Mouse (Mus musculus): ENCODE data around the gene Pstk.
"Not testable (repeated sequence)": the region's sequence is repeated elsewhere in the genome, so short reads cannot be mapped to it uniquely, and the experiment has no call there.

Pstk gene

DNA sequence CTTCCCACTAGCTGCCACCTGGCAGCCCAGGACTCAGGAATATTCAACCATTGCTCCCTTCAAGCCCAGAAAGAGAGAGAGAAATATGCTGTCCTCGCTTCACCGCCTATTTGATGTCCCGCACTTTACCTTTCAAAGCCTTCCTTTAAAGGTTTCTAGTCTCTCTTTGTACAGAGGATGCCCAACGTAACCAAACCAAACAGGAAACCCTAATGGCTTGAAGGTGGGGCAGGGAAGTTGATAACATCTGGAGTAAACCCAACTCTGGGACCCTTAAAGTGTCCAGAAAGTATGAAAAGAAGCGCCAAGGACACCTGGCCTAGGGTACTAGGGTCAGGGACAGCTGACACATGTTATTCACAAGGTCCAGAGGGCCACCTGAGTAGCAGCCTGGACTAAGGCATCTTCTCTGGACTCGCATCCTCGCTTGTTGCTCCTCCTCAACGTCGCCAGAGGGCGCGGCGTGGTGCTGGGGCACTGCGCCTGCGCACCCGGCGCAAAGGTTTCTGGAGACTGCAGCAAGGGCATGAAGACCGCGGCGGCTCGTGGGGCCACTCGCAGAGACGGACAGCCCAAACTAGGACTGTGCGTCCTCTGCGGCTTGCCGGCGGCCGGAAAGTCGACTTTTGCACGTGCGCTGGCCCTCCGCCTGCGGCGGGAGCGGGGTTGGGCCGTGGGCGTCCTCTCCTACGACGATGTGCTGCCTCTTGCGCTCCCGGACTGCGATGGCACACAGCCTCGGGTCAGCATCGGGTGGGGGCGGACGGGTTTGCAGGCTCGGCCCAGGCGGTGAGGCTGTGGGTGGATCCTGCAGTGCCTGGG lies at the start of gene Pstk:
Gene Pstk (plus strand): TSS at position 494 of the 822 bp plus-strand sequence.
- DNase-seq (ENCODE audit: low read depth): peak; percentile 92

DNA sequence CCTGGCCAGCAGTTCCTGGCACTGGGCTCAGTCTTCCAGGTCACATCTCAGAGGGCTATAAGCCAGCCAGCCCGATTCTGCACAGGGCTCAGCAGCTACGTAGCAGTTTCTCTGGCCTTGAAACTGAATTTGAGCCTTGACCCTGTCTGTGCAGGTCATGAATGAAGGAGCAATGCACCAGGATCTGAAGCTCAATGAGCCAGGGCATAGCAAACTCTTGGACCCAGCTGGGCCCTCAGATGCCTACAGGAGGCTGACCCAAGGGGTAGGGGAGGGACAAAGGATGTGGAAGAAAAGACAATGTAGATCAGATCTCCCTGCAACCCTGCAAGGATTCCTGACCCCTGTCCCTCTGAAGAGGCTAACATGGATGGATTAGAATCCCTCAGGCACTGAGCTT lies 48.7 kb upstream of the Pstk start, which contains the start of gene Cuzd1:
Gene Cuzd1 (minus strand): TSS at position 101 of the 400 bp plus-strand sequence.
- no peak for DNase-seq (ENCODE audit: low read depth)

DNA sequence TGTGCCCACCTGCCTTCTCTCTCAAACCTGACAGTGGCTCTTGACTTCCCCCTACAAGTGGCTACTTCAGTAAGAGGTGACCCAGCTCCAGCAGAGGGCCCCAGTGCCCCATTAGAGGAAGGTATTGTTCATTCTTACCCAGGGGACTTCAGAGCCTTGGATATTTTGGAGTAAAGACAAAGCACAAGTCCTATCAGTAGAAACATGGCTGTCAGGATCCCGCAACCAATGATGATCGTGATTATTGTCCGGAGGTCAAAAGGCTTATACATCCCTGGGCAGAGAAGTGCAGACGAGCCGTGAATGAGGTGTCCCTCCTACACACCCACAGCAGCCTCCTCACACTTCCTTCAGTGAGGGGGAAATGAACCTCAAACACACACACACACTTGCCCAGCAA lies 43.9 kb upstream of the Pstk start:
- DNase-seq (ENCODE audit: low read depth): peak; percentile 23

DNA sequence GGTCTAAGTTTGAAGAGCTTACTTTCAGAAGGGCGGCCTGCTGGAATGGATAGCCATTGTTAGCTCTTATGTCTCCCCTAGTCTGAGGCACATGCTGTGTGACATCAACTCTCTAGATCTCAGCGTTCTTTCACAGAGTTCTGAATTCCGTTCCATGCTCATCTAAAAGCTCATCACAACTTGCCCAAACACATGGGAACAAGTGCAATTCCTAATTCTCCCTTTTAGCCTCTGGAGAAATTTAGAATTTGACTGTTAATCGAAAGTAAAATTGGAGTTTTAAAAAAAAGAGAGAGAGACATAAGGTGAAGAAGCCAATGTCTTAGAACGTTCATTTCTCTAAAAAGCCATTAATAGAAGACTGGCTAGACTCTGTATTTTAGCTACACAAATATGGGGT lies 41.5 kb upstream of the Pstk start, which contains the start of gene Fam24b:
Gene Fam24b (minus strand): TSS at position 101 of the 400 bp plus-strand sequence.
- DNase-seq (ENCODE audit: low read depth): no peak

DNA sequence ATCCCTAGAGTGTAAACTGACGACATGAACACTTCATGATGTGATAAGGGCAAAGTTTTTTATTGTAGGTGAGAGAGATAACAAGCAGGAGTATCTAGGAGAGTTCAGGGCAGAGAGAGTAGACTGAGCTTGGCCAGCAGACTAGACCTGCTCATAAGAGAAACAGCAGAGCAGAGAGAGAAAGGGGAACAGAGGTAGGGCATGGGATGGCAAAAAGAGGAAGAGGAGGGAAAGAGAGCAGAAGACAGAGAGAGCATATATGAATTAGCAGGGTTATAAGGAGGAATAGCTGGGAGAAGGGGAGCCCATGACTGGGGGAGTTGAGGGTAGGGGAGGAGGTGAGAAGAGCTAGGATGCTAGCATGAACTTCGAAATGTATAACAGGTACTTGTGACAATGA lies 39.3 kb upstream of the Pstk start:
- DNase-seq (ENCODE audit: low read depth): no peak

DNA sequence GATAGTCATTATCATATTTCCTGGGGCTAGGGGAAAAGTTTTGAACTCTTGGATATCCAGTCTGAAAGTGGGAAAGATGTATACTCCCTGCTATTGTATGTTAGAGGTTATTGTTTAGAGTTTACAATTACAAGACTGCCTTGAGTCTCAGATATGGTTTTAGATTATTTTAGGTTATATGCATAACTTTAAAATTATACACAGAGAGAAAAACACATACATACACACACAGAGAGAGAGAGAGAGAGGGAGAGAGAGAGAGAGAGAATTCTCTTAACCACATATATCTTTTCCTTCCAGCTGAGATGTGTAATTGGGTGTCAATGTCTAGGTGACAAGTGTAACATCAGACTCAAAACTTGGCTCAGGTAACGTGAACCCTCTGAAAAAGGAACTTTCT lies 37.4 kb upstream of the Pstk start, which contains the start of gene Fam24a:
Gene Fam24a (plus strand): TSS at position 301 of the 400 bp plus-strand sequence.
- DNase-seq (ENCODE audit: low read depth): no peak

DNA sequence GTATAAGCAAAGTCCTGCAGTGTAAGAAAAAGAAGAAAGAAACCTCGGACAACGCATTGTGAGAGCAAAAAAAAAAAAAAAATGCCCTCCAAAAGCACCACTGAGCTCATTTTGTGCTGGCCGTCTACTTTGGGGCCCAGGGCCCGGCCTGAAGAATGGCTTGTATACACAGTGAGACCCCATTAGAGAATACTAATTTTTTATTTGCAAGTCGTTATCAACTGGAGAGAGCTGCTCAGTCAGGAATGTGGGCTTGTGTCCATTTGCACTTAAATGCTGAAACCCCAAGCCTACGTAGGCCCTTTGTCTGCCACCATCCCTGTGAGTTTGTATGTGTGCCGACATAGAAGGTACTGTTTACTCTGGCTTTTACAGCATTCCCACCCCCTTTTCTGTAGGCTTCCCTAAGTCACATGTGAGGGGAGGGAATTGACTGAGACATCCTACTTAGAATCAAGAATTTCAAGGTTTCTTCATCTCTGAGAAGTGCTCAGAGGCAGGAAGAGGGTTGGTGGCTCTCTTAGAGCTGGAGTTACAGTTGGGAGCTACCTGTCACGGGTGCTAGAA lies 33.4 kb upstream of the Pstk start:
- DNase-seq (ENCODE audit: low read depth): no peak

DNA sequence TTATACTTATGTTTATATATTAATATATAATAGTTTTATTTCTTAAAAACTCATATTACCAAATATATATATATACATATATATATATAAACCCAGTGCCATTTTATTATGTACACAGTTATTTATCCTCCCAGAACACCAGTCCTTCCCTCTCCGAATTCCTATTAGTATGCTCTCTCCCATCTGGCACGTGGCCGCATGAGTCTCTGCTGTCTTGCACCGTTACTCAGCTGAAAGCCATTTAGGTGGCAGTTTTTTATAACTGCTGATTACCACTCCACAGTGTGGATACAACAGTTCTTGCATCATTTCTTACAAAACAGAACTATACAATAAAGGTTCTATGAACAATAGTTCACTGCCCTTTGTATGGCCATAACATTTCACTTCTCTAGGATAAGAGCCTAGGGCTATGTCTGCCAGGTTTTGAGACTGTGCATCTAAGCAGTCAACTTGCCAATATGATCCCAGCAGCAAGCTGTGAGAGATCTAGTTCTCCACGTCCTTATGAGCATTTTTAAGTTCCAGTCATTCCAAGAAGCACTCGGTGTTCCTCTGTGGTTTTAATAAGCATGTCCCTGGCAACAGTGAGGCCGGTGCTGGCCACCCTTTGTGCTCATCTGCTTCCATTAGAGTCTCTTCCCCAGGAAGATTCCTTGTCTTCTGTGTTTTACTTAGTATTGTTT lies 24.9 kb upstream of the Pstk start:
- DNase-seq (ENCODE audit: low read depth): no peak

DNA sequence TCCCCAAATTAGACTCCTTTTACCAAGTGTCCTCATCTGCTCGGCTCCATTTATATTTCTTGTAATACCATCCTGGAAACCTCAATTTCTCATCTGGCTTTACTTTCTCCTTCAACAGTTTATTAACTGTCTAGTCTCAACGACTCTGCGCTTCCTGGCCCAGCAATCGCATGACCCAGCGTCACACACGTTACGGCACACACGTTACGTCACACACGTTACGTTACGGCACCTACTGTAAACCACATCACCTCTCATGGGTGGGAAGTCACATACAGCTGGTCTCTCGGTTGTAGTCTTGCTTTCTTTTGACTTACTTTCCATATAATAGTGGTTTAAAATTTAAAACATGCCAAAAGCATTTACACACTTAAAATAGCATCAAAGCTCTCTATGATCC lies 14.8 kb upstream of the Pstk start:
- peak; percentile 10 for DNase-seq (ENCODE audit: low read depth)

DNA sequence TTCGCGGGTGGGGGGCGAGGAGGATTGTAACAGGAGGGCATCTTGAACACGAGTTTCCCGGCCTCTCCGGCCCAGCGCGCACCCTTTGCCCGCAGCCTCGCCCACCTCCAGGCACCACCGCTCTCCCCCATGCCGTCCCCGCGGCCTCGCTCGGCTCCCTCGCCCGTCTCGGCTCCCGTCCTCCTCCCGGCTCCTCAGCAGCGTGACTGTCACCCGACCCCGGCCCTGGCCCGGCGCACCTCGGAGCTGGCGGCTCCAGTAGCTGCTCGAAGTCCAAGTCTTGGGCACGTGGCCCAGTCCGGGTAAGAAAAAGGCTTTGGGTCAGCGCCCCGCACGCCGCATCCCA lies 8.7 kb upstream of the Pstk start:
- DNase-seq (ENCODE audit: low read depth): no peak

DNA sequence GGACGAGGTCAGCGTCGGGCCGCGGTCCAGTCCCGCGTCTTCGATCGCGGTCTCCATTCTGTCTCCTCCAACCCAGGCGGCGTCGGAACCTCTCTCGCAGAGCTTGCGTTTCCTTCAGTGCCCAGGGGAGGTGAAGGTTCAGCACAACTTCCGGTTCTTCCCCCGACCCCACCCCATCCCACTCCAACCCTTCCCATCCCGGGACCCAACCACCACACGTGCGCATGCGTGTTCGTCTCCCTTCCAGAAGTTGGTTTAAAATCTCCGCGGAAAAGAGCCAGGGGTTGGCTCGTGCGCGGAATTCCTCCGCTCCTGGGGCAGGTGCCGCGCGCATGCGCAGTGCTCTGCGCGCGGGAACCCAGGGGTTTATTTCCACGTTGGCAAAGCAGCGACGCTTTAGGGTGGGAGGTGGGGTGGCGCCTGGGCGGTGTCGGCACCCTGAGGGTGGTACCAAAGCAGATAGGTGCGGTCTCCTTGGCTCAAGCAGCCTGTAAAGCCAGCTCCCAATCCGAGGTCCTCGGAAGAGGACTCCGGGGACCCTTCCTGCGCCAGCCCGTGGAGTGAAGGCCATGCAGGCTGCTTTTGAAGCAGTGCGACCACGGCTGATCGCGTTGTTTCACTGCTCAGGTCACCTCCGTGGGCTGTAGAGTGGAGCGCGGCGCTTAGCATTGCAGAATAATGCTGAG lies 8.2 kb upstream of the Pstk start, which contains the start of gene 2310057M21Rik:
Gene 2310057M21Rik (minus strand): TSS at position 145 of the 686 bp plus-strand sequence.
- DNase-seq (ENCODE audit: low read depth): peak; percentile 97

DNA sequence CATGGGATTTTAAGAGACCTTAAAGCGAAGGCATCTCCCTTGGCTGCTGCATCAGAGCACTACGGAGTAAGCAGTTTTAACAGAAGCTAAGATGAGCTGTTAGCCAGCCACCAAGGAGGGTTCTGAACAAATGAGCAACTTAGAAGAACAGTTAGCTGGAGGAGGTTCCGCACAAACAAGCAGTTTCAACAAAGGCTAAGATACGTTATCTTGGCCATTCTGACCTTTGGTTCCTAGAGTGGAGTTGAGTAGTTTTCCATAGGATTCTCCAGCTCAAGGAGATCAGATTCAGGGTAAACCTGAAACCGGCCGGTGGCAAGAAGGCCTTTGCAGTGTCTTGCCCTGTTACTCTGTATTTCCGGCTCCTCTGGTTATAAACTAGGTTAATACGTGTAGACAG lies 6.8 kb upstream of the Pstk start:
- DNase-seq (ENCODE audit: low read depth): no peak

DNA sequence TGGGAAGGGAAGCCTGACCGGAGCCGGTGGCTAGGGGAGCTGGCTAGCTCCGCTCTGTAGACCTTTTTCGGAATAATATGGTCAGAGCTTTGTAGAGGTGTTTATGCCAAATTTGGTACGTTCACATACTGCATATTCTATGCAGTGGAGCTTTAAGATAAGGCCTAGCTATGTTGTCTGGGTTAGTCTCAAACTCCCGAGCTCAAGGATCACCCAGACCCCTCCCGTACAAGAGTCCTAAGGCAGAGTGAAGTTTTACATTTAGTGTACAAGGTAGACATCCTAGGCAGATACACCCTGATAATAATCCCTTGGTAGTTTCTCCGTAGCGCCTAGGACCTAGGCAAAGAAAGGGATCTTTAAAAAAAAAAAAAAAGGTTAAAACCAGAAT lies 524 bp downstream of the Pstk start:
- DNase-seq (ENCODE audit: low read depth): no peak

DNA sequence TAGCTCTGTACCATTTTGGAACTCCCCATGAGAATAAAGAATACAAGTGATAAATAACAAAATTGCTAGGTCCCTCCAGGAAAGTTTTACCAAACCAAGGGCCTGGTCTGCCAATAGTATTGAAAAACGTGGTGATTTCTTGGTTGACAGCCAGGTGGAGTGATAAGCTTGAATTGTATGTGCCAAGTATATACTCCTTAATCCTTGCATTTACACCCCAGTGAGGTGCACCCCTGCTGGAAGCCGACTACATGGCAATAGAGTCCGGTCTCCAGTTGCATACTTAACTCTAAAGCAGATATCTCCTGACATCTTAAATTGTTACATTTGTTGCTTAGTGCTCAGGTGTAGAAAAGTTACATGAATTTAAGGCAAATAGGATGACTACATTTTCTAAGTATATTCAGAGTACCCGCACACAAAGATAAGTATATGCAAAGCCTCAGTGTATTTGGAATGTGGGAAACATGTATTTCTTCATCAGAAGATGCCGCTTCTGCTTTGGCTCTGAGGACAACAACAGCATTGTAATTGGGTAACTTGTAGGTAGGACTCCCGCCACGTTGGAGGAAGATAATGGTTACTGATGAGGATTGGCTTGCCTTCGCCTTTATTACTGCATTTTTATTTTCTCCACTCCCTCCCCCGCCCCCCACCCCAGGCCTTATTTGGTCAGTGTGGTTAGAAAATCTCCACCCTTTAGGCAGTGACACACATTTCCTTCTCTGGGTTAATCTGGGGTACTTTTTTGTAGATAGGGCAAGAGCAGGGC lies 1.1 kb downstream of the Pstk start:
- DNase-seq (ENCODE audit: low read depth): peak; percentile 85

DNA sequence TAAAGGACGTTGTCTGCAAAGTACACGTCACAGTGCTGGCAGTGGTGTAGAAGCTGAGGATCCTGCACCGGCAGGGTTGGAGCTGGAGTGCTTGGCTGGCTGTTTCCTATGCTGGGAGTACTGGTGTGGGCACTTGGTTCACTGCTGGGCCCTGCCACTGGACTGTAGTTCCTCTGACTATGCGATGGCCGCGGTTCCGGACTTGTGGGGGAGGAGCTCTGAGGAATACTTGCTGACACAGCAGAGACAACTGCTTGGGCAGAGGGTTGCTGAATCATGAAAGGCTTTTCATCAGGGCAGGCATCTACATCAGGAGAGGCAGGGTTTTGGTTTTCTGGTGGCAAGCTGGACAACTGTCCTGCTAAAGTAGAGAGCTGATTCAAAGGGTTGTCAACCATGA lies 20.8 kb downstream of the Pstk start:
- not testable (repeated sequence) for DNase-seq (ENCODE audit: low read depth)

DNA sequence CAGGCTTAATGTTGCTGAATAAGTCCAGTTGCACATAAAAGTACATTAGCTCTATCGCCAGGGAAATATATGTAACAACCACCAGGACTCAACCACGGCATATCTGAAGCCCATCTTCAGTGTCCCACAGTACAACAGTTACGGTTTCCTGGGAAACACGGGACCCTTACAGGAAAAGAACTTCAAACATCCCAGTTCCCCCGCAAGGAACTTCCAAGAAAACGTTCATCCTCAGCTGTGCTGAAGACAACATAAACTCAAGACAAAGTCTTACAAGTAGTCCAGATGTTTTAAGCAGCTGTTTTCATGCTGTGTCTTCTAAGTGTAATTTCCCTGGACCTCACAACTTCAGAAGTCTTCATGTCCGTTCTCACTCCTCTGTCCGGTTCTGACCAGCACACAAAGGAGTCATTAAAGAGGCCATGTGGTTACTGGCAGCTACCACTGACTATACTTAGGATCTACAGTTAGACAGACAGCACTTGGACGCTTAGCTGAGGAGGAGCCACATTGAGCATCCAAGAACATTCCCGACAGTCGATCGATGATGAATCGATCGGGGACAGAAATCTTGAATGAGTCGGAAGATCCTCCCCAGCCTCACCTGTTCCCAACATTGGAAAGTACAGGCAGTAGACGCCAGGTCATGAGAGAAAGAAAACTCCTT lies 38.5 kb downstream of the Pstk start:
- peak; percentile 60 for DNase-seq (ENCODE audit: low read depth)

DNA sequence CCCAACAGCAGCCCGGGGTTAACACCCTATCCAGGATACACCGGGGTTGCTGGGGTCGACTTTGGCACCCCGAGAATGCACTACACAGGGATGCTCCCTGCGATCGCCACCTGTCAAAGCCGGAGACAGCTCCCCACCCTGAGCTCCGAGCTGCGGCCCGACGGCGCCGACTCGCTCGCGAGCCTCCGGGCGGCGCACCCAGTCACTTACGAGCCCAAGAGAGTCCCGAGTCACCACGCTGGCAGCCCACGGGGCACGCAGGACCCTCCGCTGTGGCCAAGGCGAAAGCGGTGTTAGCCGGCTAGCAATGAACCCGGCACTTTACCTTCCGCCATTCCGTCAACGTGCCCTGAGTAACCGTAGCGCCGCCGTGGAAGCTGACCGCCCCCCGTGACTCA lies 39.0 kb downstream of the Pstk start:
- DNase-seq (ENCODE audit: low read depth): no peak

DNA sequence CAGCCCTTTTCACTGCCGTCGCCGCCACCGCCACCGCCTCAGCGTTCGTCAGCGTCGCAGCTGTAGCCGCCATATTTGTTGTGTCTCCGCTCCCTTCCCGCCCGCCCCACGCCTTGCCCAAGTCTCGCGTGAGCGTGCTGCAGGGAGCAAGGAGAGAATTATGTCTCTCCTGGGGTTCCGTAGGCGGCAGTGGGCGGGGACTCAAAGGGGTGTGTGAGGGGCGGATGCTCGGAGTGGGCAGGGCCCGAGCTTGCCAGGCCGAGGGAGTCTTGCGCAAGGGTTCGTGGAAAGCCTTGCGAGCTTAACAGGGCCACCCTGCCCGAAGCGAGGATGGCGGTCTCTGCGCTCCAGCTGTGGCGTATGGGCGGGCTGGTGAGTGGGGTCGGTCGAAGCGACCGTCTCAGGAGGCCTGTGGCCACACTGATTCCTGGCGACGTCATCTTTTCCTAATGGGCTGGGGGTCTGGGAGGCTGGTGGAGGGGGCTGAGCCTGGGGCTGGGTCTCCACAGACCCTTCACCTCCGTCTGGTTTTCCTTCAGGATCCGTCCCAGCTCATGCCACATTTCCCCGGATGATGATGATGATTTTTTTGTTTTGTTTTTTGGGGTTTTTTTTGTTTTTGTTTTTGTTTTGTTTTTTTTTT lies 39.6 kb downstream of the Pstk start, which contains the start of the genes Ikzf5 and Acadsb:
Gene Ikzf5 (minus strand): TSS at position 106 of the 643 bp plus-strand sequence.
Gene Acadsb (plus strand): TSS at position 186 of the 643 bp plus-strand sequence.
- DNase-seq (ENCODE audit: low read depth): peak; percentile 98

DNA sequence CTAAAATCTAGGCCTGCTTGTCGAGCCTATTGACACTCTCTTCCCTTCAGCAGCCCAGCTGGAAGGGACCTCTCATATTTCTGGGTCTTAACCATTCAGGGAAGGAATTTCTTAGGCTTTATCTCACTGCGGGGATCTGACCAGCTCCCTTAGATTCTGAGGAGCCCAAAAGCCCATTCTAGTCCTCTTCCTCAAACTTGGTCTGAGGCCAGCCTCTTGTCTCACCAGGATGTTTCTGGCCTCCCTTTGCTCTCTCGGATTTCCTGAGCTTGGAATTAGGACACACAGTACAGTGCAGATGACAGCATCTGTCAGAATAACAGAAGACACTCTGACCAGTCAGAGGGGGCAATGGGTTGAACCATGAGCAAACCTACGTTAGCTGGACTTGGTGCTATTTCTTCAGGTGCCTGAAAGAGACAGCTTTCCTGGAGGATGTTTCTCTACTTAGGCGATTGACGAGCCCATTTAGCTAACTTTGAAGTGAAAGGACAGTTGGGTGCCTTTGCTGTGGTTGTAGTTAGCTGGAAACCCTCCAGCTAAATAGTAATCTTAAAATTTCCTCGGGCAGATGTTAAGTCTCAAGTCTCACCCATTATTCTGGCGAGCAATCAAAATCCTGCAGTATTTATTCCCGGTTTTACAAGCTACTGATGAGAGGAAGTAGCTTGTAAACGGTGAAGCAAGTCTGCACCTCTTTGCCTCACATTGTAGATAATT lies 40.4 kb downstream of the Pstk start:
- DNase-seq (ENCODE audit: low read depth): peak; percentile 41

DNA sequence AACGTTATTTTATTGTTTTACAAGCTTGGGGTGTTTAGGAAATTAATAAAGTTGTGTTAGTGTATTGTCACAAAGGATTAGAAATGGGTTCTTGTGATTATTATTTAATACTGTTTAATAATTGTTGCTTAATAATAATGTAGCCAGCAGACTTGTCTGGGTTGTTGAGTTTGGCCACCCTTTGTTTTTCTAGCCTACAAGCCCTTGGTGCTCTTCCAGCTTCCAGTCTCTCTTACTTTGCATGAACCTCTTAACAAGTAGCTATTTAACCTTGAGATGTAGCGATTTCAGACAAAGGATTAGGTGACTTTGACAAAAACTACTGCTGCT lies 41.0 kb downstream of the Pstk start:
- no peak for DNase-seq (ENCODE audit: low read depth)
